Mouse (Mus musculus): ENCODE measurements around the gene Lhcgr. TPM values are rescaled to one million over a fixed set of nuclear protein-coding genes. Genes with fewer than 3 reads are reported as not detected.

Lhcgr gene
- polyA plus RNA-seq, 1 experiment from 2014 or later: 0.69 TPM

- WGBS: 48% methylated on average over 9 of the region's 9 CpGs
- no peak overlapping the region for H3K4me2 ChIP-seq (replicated peaks; ENCODE audit: low read depth, low read length)
- H3K27me3 ChIP-seq (ENCODE audit: control insufficient read depth, insufficient read depth, low read length): no peaks in the 10 kb centered on the region
- H3K36me3 ChIP-seq (ENCODE audit: control insufficient read depth, insufficient read depth, low read length): no peaks in the 10 kb centered on the region
- peak; percentile 12 for DNase-seq (ENCODE audit: low spot score)
- H3K9me3 ChIP-seq (ENCODE audit: control insufficient read depth, low read length): no peaks in the 10 kb centered on the region; the same call in 1 of the 2 replicates
- peak; percentile 42; the same call in 1 of the 2 replicates for ATAC-seq (ENCODE audit: low FRiP score)
- no peak overlapping the region for H3K9ac ChIP-seq (ENCODE audit: low read depth, low read length)
- no peak overlapping the region for H3K27ac ChIP-seq (ENCODE audit: low read depth, low read length)
- H3K4me3 ChIP-seq (ENCODE audit: low read depth, low read length): no peak overlapping the region
- H3K4me1 ChIP-seq (replicated peaks; ENCODE audit: control insufficient read depth, insufficient read depth, low read length): no peaks in the 10 kb centered on the region
Measured at GRCm38 (mm10) chr17:88696656-88697333, 95.0 kb downstream of the Lhcgr start.

GRCm38 (mm10) chr17:88688226-88688625 is 103.6 kb downstream of the Lhcgr start:
- H3K9me3 ChIP-seq (ENCODE audit: control insufficient read depth, low read length): no peaks in the 10 kb centered on the region
- no peaks in the 10 kb centered on the region for H3K27me3 ChIP-seq (ENCODE audit: control insufficient read depth, insufficient read depth, low read length)
- H3K27ac ChIP-seq (ENCODE audit: low read depth, low read length): no peak overlapping the region
- H3K36me3 ChIP-seq (ENCODE audit: control insufficient read depth, insufficient read depth, low read length): no peaks in the 10 kb centered on the region
- WGBS: 84% methylated on average over 11 of the region's 11 CpGs
- DNase-seq (ENCODE audit: low spot score) (no peak), ATAC-seq (ENCODE audit: low FRiP score) (no peak)
- H3K4me1 ChIP-seq (replicated peaks; ENCODE audit: control insufficient read depth, insufficient read depth, low read length): no peaks in the 10 kb centered on the region
- no peak overlapping the region for H3K9ac ChIP-seq (ENCODE audit: low read depth, low read length)
- H3K4me3 ChIP-seq (ENCODE audit: low read depth, low read length): no peak overlapping the region
- no peak overlapping the region for H3K4me2 ChIP-seq (replicated peaks; ENCODE audit: low read depth, low read length)

GRCm38 (mm10) chr17:88675310-88676309 is 116.2 kb downstream of the Lhcgr start:
- no peak for DNase-seq (ENCODE audit: low spot score)
- Histone ChIP-seq H3K4me2 (replicated peaks; ENCODE audit: low read depth, low read length) (no peak overlapping the region), H3K9ac (ENCODE audit: low read depth, low read length) (no peak overlapping the region), H3K27ac (ENCODE audit: low read depth, low read length) (no peak overlapping the region), H3K4me3 (ENCODE audit: low read depth, low read length) (no peak overlapping the region), H3K36me3 (ENCODE audit: control insufficient read depth, insufficient read depth, low read length) (no peaks in the 10 kb centered on the region), H3K27me3 (ENCODE audit: control insufficient read depth, insufficient read depth, low read length) (no peaks in the 10 kb centered on the region), H3K4me1 (replicated peaks; ENCODE audit: control insufficient read depth, insufficient read depth, low read length) (no peaks in the 10 kb centered on the region), H3K9me3 (ENCODE audit: control insufficient read depth, low read length) (no peaks in the 10 kb centered on the region)
- WGBS: 92% methylated on average over 23 of the region's 23 CpGs
- ATAC-seq (ENCODE audit: low FRiP score): no peak

DNA sequence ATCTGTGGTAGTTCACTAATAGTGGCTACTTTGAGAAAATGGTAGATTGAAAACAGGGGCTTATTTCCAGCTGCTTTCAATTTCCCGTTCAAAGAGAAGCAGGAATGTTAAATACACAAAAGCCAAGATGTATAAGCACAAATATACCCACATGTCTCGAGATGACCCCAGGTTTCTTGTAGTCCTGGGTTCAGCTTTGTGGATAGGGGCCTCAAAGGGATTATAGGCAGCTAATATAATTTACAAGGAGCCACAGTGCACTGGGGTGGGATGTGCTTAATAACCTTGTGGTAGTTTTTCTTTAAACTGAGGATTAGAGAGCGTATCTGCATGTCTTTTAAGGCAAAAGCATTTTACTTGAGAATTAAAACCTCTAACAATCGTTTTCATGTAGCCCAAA is 121.0 kb downstream of the Lhcgr start:
- H3K9me3 ChIP-seq (ENCODE audit: control insufficient read depth, low read length): no peaks in the 10 kb centered on the region
- no peak overlapping the region for H3K4me3 ChIP-seq (ENCODE audit: low read depth, low read length)
- no peaks in the 10 kb centered on the region for H3K4me1 ChIP-seq (replicated peaks; ENCODE audit: control insufficient read depth, insufficient read depth, low read length)
- DNase-seq (ENCODE audit: low spot score) (no peak), ATAC-seq (ENCODE audit: low FRiP score) (no peak)
- no peaks in the 10 kb centered on the region for H3K27me3 ChIP-seq (ENCODE audit: control insufficient read depth, insufficient read depth, low read length)
- no peaks in the 10 kb centered on the region for H3K36me3 ChIP-seq (ENCODE audit: control insufficient read depth, insufficient read depth, low read length)
- 70% methylated on average over 4 of the region's 4 CpGs for WGBS
- H3K27ac ChIP-seq (ENCODE audit: low read depth, low read length): no peak overlapping the region
- no peak overlapping the region for H3K4me2 ChIP-seq (replicated peaks; ENCODE audit: low read depth, low read length)
- no peak overlapping the region for H3K9ac ChIP-seq (ENCODE audit: low read depth, low read length)

GRCm38 (mm10) chr17:88669921-88670320 is 121.9 kb downstream of the Lhcgr start:
- H3K36me3 ChIP-seq (ENCODE audit: control insufficient read depth, insufficient read depth, low read length): no peaks in the 10 kb centered on the region
- H3K4me2 ChIP-seq (replicated peaks; ENCODE audit: low read depth, low read length): no peak overlapping the region
- H3K27me3 ChIP-seq (ENCODE audit: control insufficient read depth, insufficient read depth, low read length): no peaks in the 10 kb centered on the region
- H3K9me3 ChIP-seq (ENCODE audit: control insufficient read depth, low read length): no peaks in the 10 kb centered on the region
- DNase-seq (ENCODE audit: low spot score): no peak
- WGBS: 58% methylated on average over 2 of the region's 2 CpGs
- no peak overlapping the region for H3K9ac ChIP-seq (ENCODE audit: low read depth, low read length)
- no peak overlapping the region for H3K4me3 ChIP-seq (ENCODE audit: low read depth, low read length)
- H3K4me1 ChIP-seq (replicated peaks; ENCODE audit: control insufficient read depth, insufficient read depth, low read length): no peaks in the 10 kb centered on the region
- H3K27ac ChIP-seq (ENCODE audit: low read depth, low read length): no peak overlapping the region
- no peak for ATAC-seq (ENCODE audit: low FRiP score)

DNA sequence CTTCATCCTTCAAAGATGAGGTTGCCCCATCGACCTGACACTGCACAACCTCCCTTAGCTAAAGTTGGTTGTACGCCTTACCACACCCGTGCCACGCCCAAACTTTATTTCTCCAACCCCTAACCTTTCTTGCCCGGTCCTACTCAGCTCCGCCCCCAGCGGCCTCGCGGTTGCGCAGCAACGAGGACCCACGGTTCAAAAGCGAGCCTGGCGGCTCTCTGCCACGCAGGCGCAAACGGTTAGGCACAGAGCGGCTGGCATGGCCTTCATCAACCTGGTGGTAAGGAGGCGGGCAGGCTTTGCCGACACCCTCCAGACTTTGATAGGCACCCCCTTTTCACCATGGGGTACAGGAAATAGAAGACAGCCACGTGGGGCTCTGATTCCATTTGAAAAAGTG is 123.3 kb downstream of the Lhcgr start, which contains the start of gene Gtf2a1l:
TSS of gene Gtf2a1l (plus strand) at position 209 of the 400 bp plus-strand sequence.
- ATAC-seq (ENCODE audit: low FRiP score): peak; percentile 48; the same call in 1 of the 2 replicates
- H3K9me3 ChIP-seq (ENCODE audit: control insufficient read depth, low read length): no peaks in the 10 kb centered on the region
- 0 out of 2 replicates have a peak within 1 kb of the TSS, but pooled peaks have one; percentile 19 for H3K4me2 ChIP-seq (replicated peaks; ENCODE audit: low read depth, low read length)
- 30% methylated on average over 21 of the region's 21 CpGs for WGBS
- no peak within 1 kb of the TSS for H3K4me3 ChIP-seq (ENCODE audit: low read depth, low read length)
- no peaks in the 10 kb centered on the region for H3K4me1 ChIP-seq (replicated peaks; ENCODE audit: control insufficient read depth, insufficient read depth, low read length)
- H3K36me3 ChIP-seq (ENCODE audit: control insufficient read depth, insufficient read depth, low read length): no peaks in the 10 kb centered on the region
- DNase-seq (ENCODE audit: low spot score): peak; percentile 58
- H3K27ac ChIP-seq (ENCODE audit: low read depth, low read length): no peak within 1 kb of the TSS
- no peaks in the 10 kb centered on the region for H3K27me3 ChIP-seq (ENCODE audit: control insufficient read depth, insufficient read depth, low read length)
- no peak within 1 kb of the TSS for H3K9ac ChIP-seq (ENCODE audit: low read depth, low read length)

Other genes starting within 250 kb of the Lhcgr start
- gene Ston1, start 194.3 kb downstream of the Lhcgr start, polyA plus RNA-seq (2014; fragmentation: Nextera tagmentation; extraction: Ambion mirVana): 4.8 and 7.2 TPM in 2 replicates
- gene Gtf2a1l, start 123.3 kb downstream of the Lhcgr start, polyA plus RNA-seq (2014; fragmentation: Nextera tagmentation; extraction: Ambion mirVana): 0.36 and 0.39 TPM in 2 replicates